Mouse (Mus musculus) brain, embryonic 14.5 days (tissue): ENCODE data around the gene Pold3.

Experiments
- CTCF ChIP-seq: fragments of 200-500 bp; IDR thresholded peaks from 2 replicates; pipeline ENCODE4 v1.5.1; 2012; ENCODE audit warnings: inconsistent platforms, mild to moderate bottlenecking, moderate library complexity, borderline replicate concordance; ENCODE audit not compliant: insufficient read depth, insufficient read length; ENCODE audit errors: extremely low read depth
- POLR2A ChIP-seq: fragments of 200-500 bp; IDR thresholded peaks from 2 replicates; pipeline ENCODE4 v1.6.1; 2012; ENCODE audit warnings: mild to moderate bottlenecking, inconsistent platforms, borderline replicate concordance; ENCODE audit not compliant: poor library complexity, insufficient read depth, insufficient read length, severe bottlenecking; ENCODE audit errors: extremely low read depth

GRCm38 (mm10) chr7:100082836-100083235, 38.5 kb downstream of the Pold3 start:
- TF ChIP-seq POLR2A (no peak), CTCF (no peak)
